Mouse (Mus musculus): ENCODE results near the gene Padi6.
A peak's percentile ranks its signal among the peaks of the same experiment; 100 is the strongest.

Padi6 gene

DNA sequence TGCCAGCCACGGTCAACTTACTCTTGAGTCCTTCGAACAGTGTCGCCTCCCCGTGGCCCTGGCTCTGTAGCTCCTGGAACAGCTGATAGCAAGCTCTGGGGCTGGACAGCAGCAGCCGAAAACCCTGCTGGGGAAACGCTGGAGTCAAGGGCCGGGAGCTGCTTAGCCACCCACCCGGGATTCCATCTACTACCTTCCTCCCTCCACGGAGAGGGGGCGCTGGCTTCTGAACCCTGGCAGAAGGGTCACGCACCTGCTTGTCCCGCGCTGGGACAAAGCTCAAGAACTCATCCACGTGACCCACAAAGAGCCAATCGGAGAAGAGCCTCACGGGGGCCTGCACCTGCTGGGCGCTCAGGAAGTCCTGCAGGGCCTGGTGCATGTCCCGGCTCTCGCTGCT is 7.9 kb upstream of the Padi6 start:
- DNase-seq (ENCODE audit: low spot score in 2 of 2) = no peak

DNA sequence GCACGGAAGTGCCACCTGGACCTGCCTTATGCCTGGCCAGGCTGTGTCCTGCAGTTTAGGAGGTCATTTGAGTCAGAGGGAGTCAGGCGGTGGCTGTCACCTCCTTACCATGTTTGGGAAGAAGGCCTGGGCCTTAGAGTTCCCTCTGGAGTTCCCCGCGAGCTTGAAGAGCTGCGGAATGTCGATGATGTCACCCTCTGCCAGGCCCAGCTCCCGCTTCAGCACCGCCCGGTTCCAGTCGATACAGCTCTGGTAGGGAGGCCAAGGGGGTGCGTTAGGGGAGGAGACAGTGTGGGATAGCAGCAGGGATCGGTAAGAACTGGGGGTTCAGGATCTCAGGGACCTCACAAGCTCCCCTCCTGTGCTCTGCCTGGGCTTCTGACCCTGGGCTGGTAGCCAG is 5.5 kb upstream of the Padi6 start:
- DNase-seq (ENCODE audit: low spot score in 2 of 2) = no peak

DNA sequence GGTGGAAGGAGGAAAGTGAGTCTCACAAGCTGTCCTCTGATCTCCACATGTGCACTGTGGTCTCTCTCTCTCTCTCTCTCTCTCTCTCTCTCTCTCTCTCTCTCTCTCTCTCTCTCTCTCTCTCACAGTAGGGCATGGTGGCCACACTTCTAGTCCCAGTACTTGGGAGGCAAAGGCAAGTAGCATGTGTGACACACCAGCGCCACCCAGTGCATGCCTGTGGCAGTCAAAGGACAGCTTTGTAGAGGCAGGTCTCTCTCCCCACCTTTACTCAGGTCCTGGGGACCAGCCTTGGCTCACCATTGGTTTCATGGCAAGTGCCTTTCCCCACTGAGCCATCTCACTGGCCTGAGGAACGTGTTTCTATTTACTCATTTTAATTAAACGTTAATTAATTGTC is 2.2 kb upstream of the Padi6 start:
- DNase-seq (ENCODE audit: low spot score in 2 of 2) = peak; percentile 64 to 69

DNA sequence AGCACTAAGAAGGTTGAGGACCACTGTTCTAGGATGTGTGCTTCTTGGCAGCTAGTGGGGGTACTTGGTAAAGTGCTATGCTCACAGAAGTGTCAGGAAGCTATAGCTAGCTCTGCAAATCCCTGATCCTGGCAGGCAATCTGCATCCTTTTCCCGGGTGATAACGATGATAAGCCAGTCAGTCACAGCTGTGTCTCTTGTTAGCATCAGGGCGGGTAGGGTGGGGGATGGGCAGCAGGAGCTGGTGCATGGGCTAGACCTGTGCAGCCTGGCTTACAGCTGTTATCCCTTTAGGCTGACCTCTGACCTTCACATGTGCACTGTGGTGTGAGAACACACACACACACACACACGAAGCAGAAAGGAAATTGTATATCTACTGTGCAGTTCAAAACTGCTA is 643 bp upstream of the Padi6 start:
- DNase-seq (ENCODE audit: low spot score in 2 of 2) = no peak

DNA sequence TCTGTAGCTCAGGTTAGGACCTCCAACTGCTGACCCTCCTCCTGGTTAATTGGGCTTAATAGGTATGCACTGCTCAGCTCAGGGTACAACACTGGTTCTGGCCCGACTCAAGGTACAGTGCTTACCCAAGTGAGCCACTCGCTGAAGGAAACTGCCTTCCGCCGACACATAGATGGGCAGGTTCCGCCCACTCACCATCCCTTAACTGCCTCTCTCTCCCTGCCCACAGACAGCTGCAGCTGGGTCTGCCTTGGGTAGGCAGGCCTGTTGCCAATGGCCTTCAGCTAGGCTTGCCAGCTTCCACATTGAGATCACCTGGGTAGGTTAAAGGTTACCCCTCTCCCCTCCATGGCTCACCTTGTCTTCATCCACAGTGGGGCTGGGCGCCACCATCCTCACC is 1.0 kb downstream of the Padi6 start:
- peak; percentile 24 to 32 for DNase-seq (ENCODE audit: low spot score in 2 of 2)

DNA sequence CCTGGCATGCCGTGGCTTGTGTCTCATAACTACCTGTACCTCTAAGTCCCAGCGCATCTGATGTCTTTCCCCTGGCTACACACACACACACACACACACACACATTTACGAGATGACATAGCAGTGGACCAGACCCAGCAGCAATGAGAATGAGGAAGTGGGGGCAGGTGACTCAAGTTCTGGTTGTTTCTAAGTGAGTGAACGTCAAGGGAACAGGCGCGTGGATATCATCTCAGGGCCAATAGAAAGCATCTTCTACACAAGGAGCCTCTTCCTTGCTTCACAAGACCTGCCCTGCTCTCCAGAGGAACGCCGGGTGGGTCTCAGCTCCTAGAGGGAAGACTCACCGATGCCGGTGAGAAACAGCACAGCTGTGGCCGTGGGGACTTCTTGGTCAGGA is 1.8 kb downstream of the Padi6 start:
- no peak for DNase-seq (ENCODE audit: low spot score in 2 of 2)

DNA sequence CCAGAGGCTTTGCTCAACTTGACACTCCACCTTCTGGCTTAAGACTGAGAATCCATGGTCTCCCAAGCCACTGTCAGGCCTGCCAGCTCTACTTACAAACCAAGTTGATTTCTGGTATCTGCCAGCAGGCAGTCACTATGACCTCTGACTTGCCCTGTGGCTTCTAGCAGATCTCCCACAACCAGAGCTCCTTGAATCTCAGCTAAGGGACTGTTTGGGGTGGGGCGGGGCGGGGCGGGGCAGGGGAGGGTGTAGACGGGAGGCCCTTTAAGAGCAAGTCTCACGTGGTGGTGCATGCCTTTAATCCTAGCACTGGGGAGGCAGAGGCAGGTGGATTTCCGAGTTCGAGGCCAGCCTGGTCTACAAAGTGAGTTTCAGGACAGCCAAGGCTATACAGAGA is 9.6 kb downstream of the Padi6 start:
- no peak for DNase-seq (ENCODE audit: low spot score in 2 of 2)

DNA sequence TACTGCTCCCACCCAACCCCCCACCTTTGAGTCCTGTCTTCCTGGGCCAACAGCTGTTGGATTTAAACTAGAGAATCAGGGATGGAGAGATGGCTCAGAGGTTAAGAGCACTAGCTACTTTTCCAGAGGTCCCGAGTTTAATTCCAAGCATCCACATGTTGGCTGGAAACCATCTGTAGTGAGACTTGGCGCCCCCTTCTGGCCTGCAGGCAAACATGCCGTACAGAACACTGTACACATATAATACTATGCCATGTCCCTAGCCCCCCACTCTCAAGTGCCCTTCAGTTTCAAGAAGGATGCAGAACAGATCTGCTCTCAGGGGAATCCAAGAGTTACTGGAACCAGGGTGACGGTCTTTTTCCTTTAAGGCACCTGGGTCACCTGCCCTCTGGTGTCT is 10.8 kb downstream of the Padi6 start:
- no peak for DNase-seq (ENCODE audit: low spot score in 2 of 2)

DNA sequence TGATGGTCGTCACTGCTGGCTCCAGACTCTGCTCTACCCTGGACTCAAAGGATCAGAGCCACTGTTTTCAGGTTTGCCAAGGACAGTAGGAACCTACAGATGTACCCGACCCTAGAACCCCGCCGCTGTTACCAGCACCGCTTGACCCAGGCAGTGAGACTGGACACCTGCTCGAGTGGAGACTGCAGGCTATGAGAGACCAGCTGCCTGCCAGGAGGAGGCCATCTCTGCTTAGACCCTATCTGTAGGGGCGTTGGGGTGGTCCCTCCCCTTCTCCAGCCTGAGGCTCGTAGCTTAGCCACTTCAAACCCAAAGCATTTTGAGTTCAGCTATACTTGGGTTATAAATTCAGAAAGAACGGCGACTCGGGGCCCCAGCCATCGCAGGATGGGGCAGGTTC is 15.5 kb downstream of the Padi6 start:
- no peak for DNase-seq (ENCODE audit: low spot score in 2 of 2)

DNA sequence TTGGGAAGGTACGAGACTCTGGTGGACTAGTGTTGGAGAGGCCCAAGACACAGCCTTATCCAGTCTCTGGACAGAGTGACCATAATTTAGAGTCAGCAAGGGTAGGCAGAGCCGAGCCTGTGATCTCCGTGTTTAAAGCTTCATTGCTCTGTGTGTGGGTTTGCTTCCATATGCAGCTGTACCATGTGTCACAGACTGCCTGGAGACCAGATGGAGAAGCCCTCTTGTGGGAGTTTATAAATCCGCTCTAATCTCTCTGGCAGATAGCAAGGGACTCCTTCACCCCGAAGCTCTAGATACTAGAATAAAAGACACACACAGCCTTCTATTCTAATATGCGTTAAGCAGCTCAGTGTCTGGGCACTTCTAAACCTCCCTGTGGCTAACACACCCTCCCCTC is 17.7 kb downstream of the Padi6 start:
- DNase-seq (ENCODE audit: low spot score in 2 of 2) = peak; percentile 47 to 60

DNA sequence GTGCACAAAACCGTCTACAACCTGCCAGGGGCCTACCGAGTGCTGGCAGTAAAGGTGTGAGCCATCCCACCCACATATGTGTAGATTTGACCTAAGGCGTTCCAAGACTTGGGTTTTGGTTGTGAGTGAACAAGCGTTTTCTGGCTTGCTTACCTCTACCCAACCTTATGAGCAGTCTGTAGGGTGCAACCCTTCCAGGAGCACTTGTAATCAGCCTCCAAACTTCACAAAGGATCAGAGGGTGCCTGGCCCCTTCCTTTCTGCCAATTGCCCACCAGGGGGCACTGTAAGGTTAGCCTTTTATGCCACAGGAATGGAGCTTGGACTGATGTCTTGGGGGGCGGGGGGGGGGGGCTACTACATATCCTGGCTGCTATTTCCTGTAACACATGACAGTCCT is 18.6 kb downstream of the Padi6 start:
- DNase-seq (ENCODE audit: low spot score in 2 of 2) = no peak

DNA sequence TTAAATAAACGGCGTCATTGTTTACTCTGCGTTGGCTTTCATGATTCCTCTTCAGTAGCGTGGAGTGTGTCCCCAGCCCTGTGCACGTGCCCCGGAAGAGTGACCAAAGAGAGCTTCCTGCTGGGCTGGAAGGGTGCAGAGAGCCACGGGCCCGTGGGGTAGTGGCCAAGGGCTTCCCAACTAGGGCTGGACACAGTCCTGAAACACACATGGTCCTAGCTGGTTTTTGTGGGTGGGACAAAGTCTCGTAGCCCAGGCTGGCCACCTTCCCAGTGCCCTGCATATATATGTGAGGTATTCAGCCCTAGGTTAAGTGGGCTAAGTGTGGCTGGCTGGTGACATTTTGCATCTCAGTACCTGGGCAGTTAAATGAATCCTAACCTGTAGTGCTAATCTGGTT is 19.3 kb downstream of the Padi6 start:
- DNase-seq (ENCODE audit: low spot score in 2 of 2) = no peak

DNA sequence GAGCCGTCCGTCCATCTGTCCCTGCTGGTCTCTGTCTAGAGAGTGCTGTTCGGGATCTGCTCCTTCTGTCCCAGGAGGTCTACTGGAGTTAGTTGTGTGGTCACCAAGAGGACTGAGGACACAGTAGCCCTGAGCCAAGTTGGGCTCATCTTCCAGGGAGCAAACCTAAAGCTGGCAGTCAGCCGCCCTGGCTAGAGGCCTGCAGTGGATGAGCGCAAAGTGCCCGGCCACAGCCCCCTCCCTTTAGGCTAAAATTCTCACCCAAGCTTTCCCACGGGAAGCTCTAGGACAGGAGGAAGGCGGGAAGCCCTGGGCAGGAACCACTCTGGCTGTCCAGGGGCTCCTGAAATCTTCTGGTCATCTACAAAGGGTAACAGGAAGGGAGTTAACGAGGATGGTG is 19.7 kb downstream of the Padi6 start:
- no peak for DNase-seq (ENCODE audit: low spot score in 2 of 2)

DNA sequence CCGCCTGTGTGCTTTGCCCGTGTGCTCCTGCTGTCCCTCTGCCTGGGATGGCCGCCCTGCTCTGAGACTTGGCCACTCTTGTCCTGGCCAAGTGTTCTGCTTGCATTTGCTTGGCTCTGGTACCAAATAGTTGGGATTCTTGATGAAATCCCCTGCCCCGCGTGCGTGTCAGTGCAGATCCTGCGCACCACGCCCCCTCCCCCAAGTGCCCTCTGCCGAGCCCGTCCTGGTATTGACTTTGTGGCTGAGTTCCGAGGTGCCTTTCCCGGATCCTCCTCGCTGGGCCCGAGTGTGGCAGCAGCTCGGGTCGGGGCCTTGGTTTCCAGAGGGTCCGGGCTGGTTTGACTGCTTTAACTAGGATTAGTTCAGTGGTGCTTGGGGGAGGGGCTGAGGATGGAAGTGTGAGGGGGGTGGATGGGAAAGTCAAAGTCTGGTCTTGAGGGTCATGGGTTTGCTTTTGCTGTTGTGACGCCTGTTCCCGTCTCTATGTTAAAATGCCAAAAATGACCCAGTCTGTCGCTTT is 20.4 kb downstream of the Padi6 start:
- no peak for DNase-seq (ENCODE audit: low spot score in 2 of 2)

DNA sequence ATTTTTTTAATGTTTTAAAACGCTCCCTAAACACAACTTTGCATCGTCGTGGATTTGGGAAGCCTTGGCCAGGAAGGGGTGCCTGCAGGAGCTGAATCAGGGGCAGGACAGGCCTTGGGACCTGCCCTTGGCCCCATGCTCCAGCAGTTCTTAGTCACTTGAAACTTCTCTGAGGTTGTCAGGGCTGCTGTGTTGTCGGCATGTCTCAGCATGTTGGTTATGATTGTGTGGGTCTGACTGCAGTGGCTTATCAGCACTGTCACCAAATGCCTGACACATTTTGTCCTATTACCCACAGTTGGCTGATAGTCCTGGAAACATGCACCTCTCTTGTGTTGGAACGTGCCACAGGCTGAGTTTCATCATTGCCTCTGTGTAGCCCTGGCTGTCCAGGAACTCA is 22.4 kb downstream of the Padi6 start:
- no peak for DNase-seq (ENCODE audit: low spot score in 2 of 2)

DNA sequence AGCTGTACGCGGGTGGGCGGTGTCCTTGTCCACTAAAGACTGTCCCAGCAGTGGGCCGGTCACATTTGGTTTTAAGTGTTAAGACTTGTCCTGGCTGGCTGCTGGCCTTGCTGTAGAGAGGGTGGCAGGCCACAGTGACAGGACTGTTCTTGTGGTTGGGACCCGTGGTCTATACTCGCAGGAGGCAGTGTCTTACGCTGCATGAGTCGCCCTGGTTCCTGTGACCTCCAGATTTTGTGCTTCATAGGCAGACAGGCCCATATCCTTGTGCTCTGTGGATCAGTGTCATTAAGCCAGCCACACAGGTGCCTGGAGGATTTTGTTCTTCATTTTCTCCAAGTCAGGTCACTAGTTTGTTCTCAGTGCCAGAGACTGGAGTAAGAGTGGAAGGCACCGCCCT is 24.0 kb downstream of the Padi6 start:
- no peak for DNase-seq (ENCODE audit: low spot score in 2 of 2)

DNA sequence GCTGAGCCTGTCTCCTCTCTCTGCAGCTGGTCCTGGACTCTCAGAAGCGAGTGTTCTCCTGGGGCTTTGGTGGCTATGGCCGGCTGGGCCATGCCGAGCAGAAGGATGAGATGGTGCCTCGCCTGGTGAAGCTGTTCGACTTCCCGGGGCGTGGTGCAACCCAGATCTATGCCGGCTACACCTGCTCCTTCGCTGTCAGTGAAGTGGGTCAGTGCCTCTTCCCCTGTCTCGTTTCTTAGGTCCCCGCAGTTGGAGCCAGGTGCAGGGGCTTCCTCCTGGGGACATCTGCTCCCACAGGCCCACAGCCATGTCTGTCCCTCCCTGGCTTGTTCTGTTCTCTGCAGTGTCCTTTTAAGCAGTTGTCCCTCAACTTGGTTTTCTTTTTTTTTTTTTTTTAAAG is 25.4 kb downstream of the Padi6 start:
- DNase-seq (ENCODE audit: low spot score in 2 of 2) = no peak

DNA sequence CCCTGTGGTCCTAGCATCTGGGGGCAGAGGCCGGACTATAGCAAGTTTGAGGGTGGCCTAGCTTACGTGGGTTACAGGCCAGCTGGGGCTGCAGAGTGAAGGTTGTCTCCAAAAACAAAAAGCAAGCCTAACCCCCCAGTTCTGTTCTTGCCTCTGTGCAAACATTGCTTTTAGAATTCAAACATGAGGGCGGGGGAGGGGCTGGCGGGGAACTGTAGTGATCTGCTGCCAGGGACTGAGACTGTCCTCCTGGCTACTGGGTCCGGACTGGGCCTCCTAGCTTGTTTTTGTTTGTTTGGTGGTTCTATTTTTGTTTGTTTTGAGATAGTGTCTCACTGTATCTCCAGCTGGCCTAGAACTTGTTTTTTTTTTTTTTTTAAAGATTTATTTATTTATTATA is 27.9 kb downstream of the Padi6 start:
- DNase-seq (ENCODE audit: low spot score in 2 of 2) = no peak

DNA sequence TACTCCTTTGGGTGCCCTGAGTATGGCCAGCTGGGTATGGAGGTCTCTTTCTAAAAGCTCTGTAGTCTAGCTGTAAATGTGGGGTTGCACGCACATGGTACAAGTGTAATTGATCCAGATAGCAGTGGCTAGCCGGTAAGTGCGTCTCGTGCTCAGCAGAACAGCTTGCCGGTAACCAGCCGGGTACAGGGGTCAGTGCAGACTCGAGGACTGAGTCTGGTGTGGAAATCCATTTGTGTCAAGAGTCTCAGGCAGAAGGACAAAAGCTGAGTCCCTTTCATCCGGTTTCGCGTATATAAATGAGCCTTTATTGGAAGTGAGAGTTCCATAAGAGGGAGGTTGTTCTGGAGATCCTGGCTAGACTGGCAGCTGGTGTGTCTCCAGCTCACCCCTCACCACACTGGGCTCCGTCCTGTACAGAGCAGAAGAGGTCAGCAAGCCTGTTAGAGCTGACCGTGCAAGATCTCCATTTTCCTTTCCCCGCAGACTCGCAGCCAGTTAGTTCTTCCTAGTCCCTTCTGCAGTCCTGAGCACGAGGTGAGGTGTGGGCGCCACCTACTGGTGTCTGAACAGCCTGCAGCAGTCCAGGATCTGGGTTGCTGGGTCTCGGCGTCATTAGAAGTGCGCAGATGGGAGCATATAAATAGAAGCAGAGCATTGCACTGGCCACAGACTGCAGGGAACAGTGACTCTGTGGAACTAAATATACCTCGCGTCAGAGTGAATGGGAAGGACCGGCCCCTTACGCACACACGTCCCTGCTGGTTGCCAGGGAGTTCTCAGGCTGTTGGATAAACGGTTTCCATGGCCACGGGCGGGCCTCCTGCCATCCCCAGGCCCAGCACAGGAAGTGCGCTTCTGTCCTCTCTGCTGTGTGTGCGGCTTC is 28.7 kb downstream of the Padi6 start:
- peak; percentile 99 for DNase-seq (ENCODE audit: low spot score in 2 of 2)

DNA sequence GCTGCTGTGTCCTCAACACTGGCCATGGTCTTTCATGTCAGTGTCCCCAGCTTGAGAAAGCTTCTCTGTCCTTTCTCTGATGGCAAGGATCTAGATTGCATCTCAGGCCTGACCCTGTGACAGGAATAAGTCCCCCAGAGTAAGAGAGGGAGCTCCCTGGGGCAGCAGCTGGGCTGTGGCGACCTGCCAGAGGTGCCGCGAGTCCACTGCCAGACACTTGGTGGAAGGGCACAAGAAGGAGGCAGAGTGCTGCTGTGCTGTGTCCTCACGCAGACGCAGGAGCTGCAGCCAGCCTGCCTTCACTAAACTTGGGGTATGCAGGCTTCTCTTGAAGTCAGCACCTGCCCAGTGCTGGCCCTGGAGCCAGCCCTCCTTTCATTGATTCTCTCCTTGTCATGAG is 31.1 kb downstream of the Padi6 start:
- no peak for DNase-seq (ENCODE audit: low spot score in 2 of 2)

DNA sequence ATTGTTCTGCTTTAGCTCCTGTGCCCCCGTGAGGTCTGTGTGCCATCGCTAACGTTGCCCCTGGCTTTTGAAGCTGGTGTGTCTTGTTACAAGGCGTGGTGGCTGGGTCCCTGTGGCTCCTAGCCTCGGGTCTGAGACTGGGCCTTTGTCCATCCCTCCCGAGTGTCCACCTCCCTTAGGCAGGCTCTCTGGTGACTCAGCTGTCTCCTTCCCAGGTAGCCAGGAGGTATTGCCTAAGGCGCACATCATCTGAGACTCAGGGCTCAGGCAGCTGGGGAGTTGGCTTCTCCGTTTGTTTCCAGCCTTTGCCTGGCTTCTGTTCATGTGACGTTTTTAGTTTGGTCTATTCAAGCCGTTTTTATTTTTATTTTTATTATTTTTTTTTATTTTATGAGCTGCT is 31.7 kb downstream of the Padi6 start:
- DNase-seq (ENCODE audit: low spot score in 2 of 2) = no peak

DNA sequence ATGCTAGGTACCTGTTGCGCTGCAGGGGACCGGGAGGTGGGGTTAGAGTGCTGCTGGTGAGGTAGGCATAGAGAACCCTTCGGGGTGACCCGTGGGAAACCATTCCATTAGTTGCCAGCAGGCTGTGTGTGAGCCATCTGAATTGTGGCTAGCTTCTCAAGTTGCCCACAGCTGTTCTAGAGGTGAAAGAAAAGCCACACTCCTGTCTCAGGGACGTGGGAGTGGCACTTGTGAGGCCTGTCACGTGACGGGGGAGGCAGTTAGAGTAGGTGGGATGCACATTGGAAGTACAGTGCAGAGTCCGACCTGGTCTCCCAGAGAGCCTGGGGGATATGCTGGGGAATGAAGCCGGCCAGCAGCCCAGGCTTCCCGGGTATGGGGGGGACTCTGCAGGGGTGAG is 32.8 kb downstream of the Padi6 start:
- DNase-seq (ENCODE audit: low spot score in 2 of 2) = no peak

DNA sequence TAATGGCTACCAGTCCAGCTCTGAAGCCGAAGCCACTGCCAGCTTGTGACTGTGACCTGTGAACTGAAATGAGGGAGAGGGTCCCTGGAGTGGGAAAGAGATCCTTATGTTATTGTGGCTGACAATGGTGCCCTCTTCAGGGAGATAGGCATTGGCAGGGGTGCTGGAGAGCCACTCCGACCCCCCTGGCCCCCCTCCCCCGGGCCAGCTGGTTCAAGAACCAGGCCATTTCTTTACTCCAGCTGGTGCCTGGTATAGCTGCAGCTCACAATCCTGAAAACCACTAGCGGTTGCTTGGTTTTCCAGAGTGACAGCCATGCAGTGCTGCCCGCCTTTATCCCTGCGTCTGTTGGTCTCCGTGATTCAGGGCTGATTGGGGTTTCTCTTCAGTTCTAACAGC is 33.3 kb downstream of the Padi6 start:
- DNase-seq (ENCODE audit: low spot score in 2 of 2) = no peak
